Mouse (Mus musculus): ENCODE measurements around the gene Rora. TPM values are rescaled to one million over a fixed set of nuclear protein-coding genes. Genes with fewer than 3 reads are reported as not detected.

The Rora gene
- polyA plus RNA-seq, 1 experiment, result 15.5 TPM

GRCm38 (mm10) chr9:69431863-69432555 is 778.4 kb downstream of the Rora start:
- DNase-seq (ENCODE audit: extremely low spot score in 1 of 2, low spot score in 1 of 2), result peak in 1 of 2 experiments; percentile 15

- DNase-seq (ENCODE audit: extremely low spot score in 1 of 2, low spot score in 1 of 2), result no peak
Observed at GRCm38 (mm10) chr9:69435194-69435593, 781.6 kb downstream of the Rora start.

- DNase-seq (ENCODE audit: extremely low spot score in 1 of 2, low spot score in 1 of 2), result no peak
Observed at GRCm38 (mm10) chr9:69435662-69436061, 782.1 kb downstream of the Rora start.
